Mouse (Mus musculus) liver, embryonic 14.5 days (tissue): Measurements from ENCODE around the gene Taar7b. TPM values are rescaled to one million over a fixed set of nuclear protein-coding genes. Genes with fewer than 3 reads are reported as not detected.
A peak's percentile ranks its signal among the peaks of the same experiment; 100 is the strongest.

Experiments used
- ATAC-seq: fragments of 200-750 bp; cut with Nextera tagmentation; 2 replicates; pipeline ENCODE4 v1.8.0; 2017; ENCODE audit warnings: moderate number of reproducible peaks, mild to moderate bottlenecking, moderate library complexity; ENCODE audit not compliant: insufficient read depth
- DNase-seq, 3 experiments: peaks; one replicate each; pipeline ENCODE4 v3.0.0-alpha.2; 2012 to 2013; ENCODE audit warnings: low read depth in 3 of 3, low spot score in 3 of 3
- H3K27ac ChIP-seq: fragments of 300-500 bp; sonication (generic); 2 replicates; pipeline ENCODE4 v1.5.1; 2014; ENCODE audit warnings: moderate library complexity, mild to moderate bottlenecking, control low read depth, inconsistent platforms
- H3K27me3 ChIP-seq: fragments of 300-500 bp; sonication (generic); 2 replicates; pipeline ENCODE4 v1.6.1; 2014; ENCODE audit warnings: mild to moderate bottlenecking, low read length, moderate library complexity; ENCODE audit not compliant: control insufficient read depth, insufficient read depth
- H3K36me3 ChIP-seq: fragments of 300-500 bp; sonication (generic); replicated peaks from 2 replicates; pipeline ENCODE4 v1.6.1; 2014; ENCODE audit warnings: low read depth; ENCODE audit not compliant: control insufficient read depth, insufficient read depth
- H3K4me1 ChIP-seq, 2 experiments: fragments of 200-500 bp in 1 of 2; fragments of 300-500 bp in 1 of 2; sonication (generic) in 1 of 2; replicated peaks; 2 replicates each; pipeline ENCODE4 v1.6.1; 2012 to 2014; ENCODE audit warnings: antibody characterized with exemption in 1 of 2, inconsistent platforms in 1 of 2, low read length in 1 of 2; ENCODE audit not compliant: control insufficient read depth in 2 of 2, insufficient read depth in 2 of 2
- H3K4me2 ChIP-seq: fragments of 300-500 bp; sonication (generic); 2 replicates; pipeline ENCODE4 v1.6.1; 2014; ENCODE audit warnings: low read depth, mild to moderate bottlenecking, control low read depth, moderate library complexity
- H3K4me3 ChIP-seq, 2 experiments: fragments of 200-500 bp in 1 of 2; fragments of 300-500 bp in 1 of 2; sonication (generic) in 1 of 2; 2 replicates each; pipeline ENCODE4 v1.5.1; 2012 to 2014; ENCODE audit warnings: low read depth in 2 of 2, low read length in 2 of 2, mild to moderate bottlenecking in 2 of 2, control low read depth in 1 of 2, inconsistent platforms in 1 of 2, moderate library complexity in 1 of 2; ENCODE audit not compliant: insufficient read depth in 1 of 2
- H3K9ac ChIP-seq: fragments of 300-500 bp; sonication (generic); replicated peaks from 2 replicates; pipeline ENCODE4 v1.6.1; 2014; ENCODE audit warnings: mild to moderate bottlenecking, control low read depth, moderate library complexity
- H3K9me3 ChIP-seq: fragments of 300-500 bp; sonication (generic); 2 replicates; pipeline ENCODE4 v1.6.1; 2016; ENCODE audit warnings: low read length, mixed read lengths; ENCODE audit not compliant: control insufficient read depth
- CTCF ChIP-seq: IDR thresholded peaks from 2 replicates; pipeline ENCODE4 v1.5.1; 2016; ENCODE audit warnings: antibody characterized with exemption, low read depth, control low read depth
- EP300 ChIP-seq: IDR thresholded peaks from 2 replicates; pipeline ENCODE4 v1.6.1; 2016; ENCODE audit warnings: antibody characterized with exemption, low read depth
- WGBS: fragments of 180-500 bp; shearing (Covaris S2); extraction: QIAGEN DNeasy Blood & Tissue Kit; methylation state at CpG from one replicate; pipeline ENCODE4 v1.1.7; 2014; ENCODE audit not compliant: insufficient replicate concordance; 5-methylcytosine and 5-hydroxymethylcytosine counted together
- polyA plus RNA-seq, 2 experiments: library from polyadenylated mRNA; depleted of rRNA in 1 of 2; stranded (reverse) in 1 of 2; unstranded in 1 of 2; fragments of >200 nt; fragmentation: Nextera tagmentation in 1 of 2; extraction: Ambion mirVana in 1 of 2; gene quantifications; 2 replicates each; pipeline versions ENCODE4 v1.2.1 to v1.2.3; 2012 to 2014

The Taar7b gene
- polyA plus RNA-seq, 2 experiments = not detected

DNA sequence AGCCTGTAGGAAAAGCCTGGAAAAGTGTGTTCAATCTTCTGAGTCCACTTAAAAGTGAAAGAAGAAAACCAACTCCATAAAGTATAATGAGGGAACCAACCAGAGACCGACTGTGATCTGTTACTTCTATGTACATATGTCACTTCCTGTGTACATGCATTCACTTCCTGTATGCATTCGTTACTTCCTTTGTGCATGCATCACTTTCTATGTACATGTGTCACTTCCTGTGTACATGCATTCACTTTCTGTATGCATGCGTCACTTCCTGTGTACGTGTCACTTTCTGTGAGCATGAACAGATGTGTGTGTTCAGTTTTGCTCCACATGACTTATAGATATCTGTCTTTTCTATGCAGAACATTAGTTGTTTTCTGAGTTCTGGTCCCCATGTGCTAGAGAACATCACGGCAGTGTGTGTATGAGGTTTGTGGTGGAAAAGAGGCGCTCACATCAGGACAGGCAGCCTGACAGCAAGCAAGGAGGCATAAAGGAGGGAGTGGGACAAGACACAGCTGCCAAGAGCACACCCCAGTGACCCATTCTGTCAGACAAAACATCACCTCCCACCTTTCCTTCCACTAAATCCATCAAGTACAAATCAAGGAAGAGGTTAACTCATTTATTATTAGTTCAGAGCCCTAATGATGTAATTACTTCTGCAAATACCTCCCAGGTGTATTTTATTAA lies 34.7 kb upstream of the Taar7b start:
- Histone ChIP-seq H3K9ac (no peak overlapping the region), H3K9me3 (no peaks in the 10 kb centered on the region), H3K4me2 (no peak overlapping the region), H3K4me3 (no peak overlapping the region), H3K36me3 (no peaks in the 10 kb centered on the region), H3K27me3 (no peaks in the 10 kb centered on the region), H3K4me1 (no peaks in the 10 kb centered on the region), H3K27ac (no peak overlapping the region)
- DNase-seq (no peak), ATAC-seq (no peak)
- WGBS = 63% methylated on average over 6 of the region's 6 CpGs
- TF ChIP-seq EP300 (no peak), CTCF (no peak)

GRCm38 (mm10) chr10:23970656-23971165 lies 29.0 kb upstream of the Taar7b start, which contains the start of gene Taar5:
Taar5 (plus strand) TSS chr10:23970706.
- Histone ChIP-seq H3K27me3 (no peaks in the 10 kb centered on the region), H3K27ac (no peak within 1 kb of the TSS), H3K9me3 (no peaks in the 10 kb centered on the region), H3K4me2 (no peak within 1 kb of the TSS), H3K36me3 (no peaks in the 10 kb centered on the region), H3K4me3 (no peak within 1 kb of the TSS), H3K9ac (no peak within 1 kb of the TSS), H3K4me1 (no peaks in the 10 kb centered on the region)
- no peak for DNase-seq
- ATAC-seq = no peak
- WGBS = 69% methylated on average over 11 of the region's 11 CpGs
- TF ChIP-seq CTCF (no peak), EP300 (no peak)

GRCm38 (mm10) chr10:23971256-23971655 lies 28.5 kb upstream of the Taar7b start:
- no peaks in the 10 kb centered on the region for H3K36me3 ChIP-seq
- no peak overlapping the region for H3K27ac ChIP-seq
- no peak for DNase-seq
- H3K4me2 ChIP-seq = no peak overlapping the region
- H3K4me3 ChIP-seq = no peak overlapping the region
- no peak overlapping the region for H3K9ac ChIP-seq
- ATAC-seq = no peak
- no peaks in the 10 kb centered on the region for H3K27me3 ChIP-seq
- WGBS = 64% methylated on average over 5 of the region's 5 CpGs
- no peaks in the 10 kb centered on the region for H3K4me1 ChIP-seq
- TF ChIP-seq EP300 = no peak
- TF ChIP-seq CTCF = no peak
- H3K9me3 ChIP-seq = no peaks in the 10 kb centered on the region

DNA sequence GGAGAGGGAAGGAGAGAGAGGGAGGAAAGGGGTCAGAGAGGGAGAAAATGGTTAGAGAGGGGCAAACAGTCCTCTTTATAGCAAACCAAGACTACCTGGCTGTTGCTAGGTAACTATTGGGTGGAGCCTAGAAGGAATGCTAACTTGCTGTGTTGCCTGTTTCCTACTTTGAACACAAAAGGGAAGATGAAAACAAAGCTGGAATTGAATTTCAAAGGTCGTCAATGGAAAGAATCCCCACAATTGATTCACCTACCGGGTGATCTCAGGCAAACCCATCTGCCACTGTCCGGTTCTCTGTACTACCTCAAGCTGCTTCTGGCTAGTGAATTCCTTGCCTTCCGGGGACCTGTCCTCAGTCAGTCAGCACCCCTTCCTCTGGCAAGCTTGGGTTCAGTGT lies 21.8 kb upstream of the Taar7b start:
- Histone ChIP-seq H3K4me1 (0 out of 4 replicates have a peak, but pooled peaks cover 0 to 2% of the 10 kb centered on the region in 2 experiments), H3K4me3 (no peak overlapping the region), H3K36me3 (no peaks in the 10 kb centered on the region), H3K27ac (no peak overlapping the region), H3K4me2 (no peak overlapping the region), H3K9me3 (no peaks in the 10 kb centered on the region), H3K9ac (no peak overlapping the region), H3K27me3 (no peaks in the 10 kb centered on the region)
- no peak for DNase-seq
- TF ChIP-seq EP300 (no peak), CTCF (no peak)
- WGBS = 42% methylated on average over 4 of the region's 4 CpGs
- no peak for ATAC-seq

DNA sequence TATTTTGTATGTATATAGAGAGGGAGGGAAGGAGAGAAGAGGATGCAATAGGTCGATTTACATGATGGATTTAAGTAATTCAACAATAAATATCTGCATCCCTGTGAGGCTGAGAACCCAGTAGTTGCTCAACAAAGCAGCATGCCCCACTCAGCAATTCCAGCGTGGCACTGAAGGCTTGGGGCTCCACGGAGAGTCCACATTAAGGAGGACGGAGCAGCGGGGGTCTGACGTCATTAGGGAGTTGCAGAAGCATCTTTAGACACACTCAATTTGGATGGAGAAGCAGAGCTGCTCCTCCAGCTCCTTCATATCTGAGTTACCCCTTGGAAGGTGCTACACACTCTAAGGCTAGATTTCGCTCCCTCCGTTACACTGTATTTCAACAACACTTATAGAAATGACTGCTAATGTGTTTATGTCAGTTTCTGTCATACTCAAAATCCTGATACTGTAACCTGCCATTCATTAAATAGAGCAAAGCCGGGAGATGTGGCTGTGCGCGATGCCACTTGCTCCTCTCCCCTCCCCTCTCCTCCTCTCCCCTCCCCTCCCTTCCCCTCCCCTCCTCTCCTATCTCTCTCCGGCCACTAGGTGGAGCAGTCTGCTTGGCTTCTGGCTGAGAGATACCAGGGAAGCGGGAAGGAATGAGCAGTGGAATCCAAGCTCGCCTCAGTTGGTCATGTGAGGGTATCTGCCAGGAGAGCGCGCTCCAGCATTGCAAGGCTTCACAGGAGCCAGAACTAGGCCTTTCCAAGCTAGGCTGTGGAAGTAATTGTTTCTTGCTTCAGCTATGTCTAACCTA lies 20.6 kb upstream of the Taar7b start:
- Histone ChIP-seq H3K36me3 (no peaks in the 10 kb centered on the region), H3K9ac (no peak overlapping the region), H3K4me1 (0 out of 4 replicates have a peak, but pooled peaks cover 0 to 2% of the 10 kb centered on the region in 2 experiments), H3K27ac (no peak overlapping the region), H3K4me3 (no peak overlapping the region), H3K4me2 (no peak overlapping the region), H3K27me3 (no peaks in the 10 kb centered on the region), H3K9me3 (no peaks in the 10 kb centered on the region)
- WGBS = 35% methylated on average over 16 of the region's 16 CpGs
- TF ChIP-seq CTCF (peak; percentile 88), EP300 (no peak)
- ATAC-seq = peak; percentile 53; the same call in 1 of the 2 replicates
- peak; percentile 30 to 46 (median 45) for DNase-seq
